Mouse (Mus musculus): Measurements from ENCODE around the gene Pomgnt2. TPM values are rescaled to one million over a fixed set of nuclear protein-coding genes. Genes with fewer than 3 reads are reported as not detected.

Gene Pomgnt2
- total and polyA plus RNA-seq, 3 experiments: not detected

DNA sequence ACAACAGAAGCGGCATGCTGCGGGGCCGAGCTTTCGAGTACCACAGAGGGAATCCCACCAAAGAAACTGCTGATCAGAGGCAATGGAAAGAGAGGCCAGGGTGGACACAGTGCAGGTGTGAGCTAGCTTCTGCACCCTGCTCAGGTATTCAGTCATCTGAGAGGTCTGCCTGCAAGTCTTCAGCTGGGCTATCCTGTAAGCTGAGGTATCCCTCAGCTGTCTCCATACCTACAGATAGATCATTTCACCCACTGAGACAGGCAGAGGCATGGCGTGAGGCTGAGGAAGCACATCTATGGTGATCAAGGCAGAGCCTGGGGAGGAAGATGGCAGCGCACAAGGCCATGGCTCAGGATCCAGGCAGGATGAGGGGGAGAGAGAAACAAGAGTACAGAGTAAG lies 27.5 kb upstream of the Pomgnt2 start:
- H3K9me3 ChIP-seq (replicated peaks; ENCODE audit: insufficient read depth, low read length): no peaks in the 10 kb centered on the region
- no peaks in the 10 kb centered on the region for H3K36me3 ChIP-seq (ENCODE audit: control insufficient read depth in 1 of 2, insufficient read depth in 2 of 2, low read length in 2 of 2)
- H3K27me3 ChIP-seq (ENCODE audit: control insufficient read depth in 1 of 2, insufficient read depth in 2 of 2, low read length in 2 of 2): no peaks in the 10 kb centered on the region
- no peaks in the 10 kb centered on the region for H3K79me2 ChIP-seq (ENCODE audit: control insufficient read depth, insufficient read depth, low read length, poor library complexity)
- H3K4me3 ChIP-seq (ENCODE audit: control insufficient read depth in 1 of 2, insufficient read depth in 1 of 2, low read depth in 2 of 2, low read length in 2 of 2): no peak overlapping the region
- TF ChIP-seq MYC (IDR thresholded peaks at IDR 0.05; ENCODE audit: low read depth, low read length) (no peak), CHD1 (IDR thresholded peaks at IDR 0.05; ENCODE audit: low read depth, low read length) (no peak), ZKSCAN1 (IDR thresholded peaks at IDR 0.05; ENCODE audit: low read depth, low read length) (no peak), POLR2AphosphoS2 (IDR thresholded peaks at IDR 0.05; ENCODE audit: low read length) (no peak), ZC3H11A (IDR thresholded peaks at IDR 0.05; ENCODE audit: low read depth, low read length) (no peak), TBP (IDR thresholded peaks at IDR 0.05; ENCODE audit: low read depth, low read length) (no peak), RAD21 (IDR thresholded peaks at IDR 0.05; ENCODE audit: low read depth, low read length) (no peak), POLR2AphosphoS5 (IDR thresholded peaks at IDR 0.05; ENCODE audit: borderline replicate concordance, low read depth, low read length) (no peak)
- no peaks in the 10 kb centered on the region for H3K4me1 ChIP-seq (ENCODE audit: control insufficient read depth in 1 of 2, insufficient read depth in 2 of 2, low read length in 2 of 2)
- H3K9ac ChIP-seq (ENCODE audit: control insufficient read depth, low read depth, low read length, poor library complexity, severe bottlenecking): no peak overlapping the region
- no peak overlapping the region for H3K27ac ChIP-seq (ENCODE audit: control insufficient read depth, low read depth, low read length)
- no peak for DNase-seq (ENCODE audit: low read depth, low spot score)

DNA sequence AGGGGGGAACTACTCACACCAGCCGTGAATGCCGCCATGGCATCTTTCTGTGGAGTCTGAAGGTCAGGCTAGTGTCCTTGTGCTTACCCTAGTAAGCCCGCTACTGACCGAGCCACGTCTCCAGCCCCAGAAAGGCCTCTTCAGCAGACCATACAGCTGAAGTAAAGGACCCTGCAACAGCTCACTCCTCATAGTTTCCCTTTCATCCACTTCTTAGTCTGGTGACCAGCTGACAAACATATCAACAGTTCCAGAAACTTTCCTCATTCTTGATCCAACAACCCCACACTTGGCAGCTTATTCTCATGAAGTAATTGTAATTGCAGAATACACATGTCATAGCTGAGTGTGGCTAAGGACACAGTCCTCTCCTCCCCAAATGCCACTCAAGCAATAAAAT lies 27.0 kb upstream of the Pomgnt2 start:
- H3K9me3 ChIP-seq (replicated peaks; ENCODE audit: insufficient read depth, low read length): no peaks in the 10 kb centered on the region
- no peaks in the 10 kb centered on the region for H3K27me3 ChIP-seq (ENCODE audit: control insufficient read depth in 1 of 2, insufficient read depth in 2 of 2, low read length in 2 of 2)
- no peak for TF ChIP-seq HCFC1 (IDR thresholded peaks at IDR 0.05; ENCODE audit: low read depth, low read length)
- TF ChIP-seq MAFK (IDR thresholded peaks at IDR 0.05; ENCODE audit: borderline replicate concordance, low read depth, low read length): no peak
- no peak for TF ChIP-seq ZNF384 (IDR thresholded peaks at IDR 0.05; ENCODE audit: low read depth, low read length)
- TF ChIP-seq POLR2AphosphoS2 (IDR thresholded peaks at IDR 0.05; ENCODE audit: low read length): no peak
- TF ChIP-seq USF1 (IDR thresholded peaks at IDR 0.05; ENCODE audit: low read depth, low read length): no peak
- TF ChIP-seq GABPA (IDR thresholded peaks at IDR 0.05; ENCODE audit: low read depth, low read length): no peak
- TF ChIP-seq ZC3H11A (IDR thresholded peaks at IDR 0.05; ENCODE audit: low read depth, low read length): no peak
- no peak for TF ChIP-seq CHD1 (IDR thresholded peaks at IDR 0.05; ENCODE audit: low read depth, low read length)
- TF ChIP-seq ZMIZ1 (IDR thresholded peaks at IDR 0.05; ENCODE audit: low read depth, low read length): no peak
- no peak for TF ChIP-seq CTCF (IDR thresholded peaks at IDR 0.05 in 2 of 3, conservative IDR thresholded peaks at IDR 0.05 in 1 of 3; ENCODE audit: control insufficient read depth in 1 of 3, insufficient read depth in 1 of 3, low read depth in 2 of 3, low read length in 3 of 3, poor library complexity in 1 of 3, severe bottlenecking in 1 of 3)
- TF ChIP-seq EP300 (IDR thresholded peaks at IDR 0.05; ENCODE audit: low read depth in 1 of 2, low read length in 2 of 2): no peak
- TF ChIP-seq MAZ (IDR thresholded peaks at IDR 0.05; ENCODE audit: low read depth, low read length): no peak
- no peak for TF ChIP-seq TAL1 (IDR thresholded peaks at IDR 0.05; ENCODE audit: low read length)
- TF ChIP-seq MXI1 (IDR thresholded peaks at IDR 0.05; ENCODE audit: low read depth, low read length): no peak
- no peak for TF ChIP-seq SMC3 (IDR thresholded peaks at IDR 0.05; ENCODE audit: low read depth, low read length)
- no peaks in the 10 kb centered on the region for H3K36me3 ChIP-seq (ENCODE audit: control insufficient read depth in 1 of 2, insufficient read depth in 2 of 2, low read length in 2 of 2)
- no peak overlapping the region for H3K4me3 ChIP-seq (ENCODE audit: control insufficient read depth in 1 of 2, insufficient read depth in 1 of 2, low read depth in 2 of 2, low read length in 2 of 2)
- no peak overlapping the region for H3K27ac ChIP-seq (ENCODE audit: control insufficient read depth, low read depth, low read length)
- H3K79me2 ChIP-seq (ENCODE audit: control insufficient read depth, insufficient read depth, low read length, poor library complexity): no peaks in the 10 kb centered on the region
- DNase-seq (ENCODE audit: low read depth, low spot score): no peak
- no peaks in the 10 kb centered on the region for H3K4me1 ChIP-seq (ENCODE audit: control insufficient read depth in 1 of 2, insufficient read depth in 2 of 2, low read length in 2 of 2)
- no peak overlapping the region for H3K9ac ChIP-seq (ENCODE audit: control insufficient read depth, low read depth, low read length, poor library complexity, severe bottlenecking)

Data from MEL (cell line).